Mouse (Mus musculus) midbrain, embryonic 13.5 days (tissue): ENCODE data around the gene Prl7a2. TPM values are rescaled to one million over a fixed set of nuclear protein-coding genes. Genes with fewer than 3 reads are reported as not detected.

Experiments
- ATAC-seq: fragments of 200-750 bp; cut with Nextera tagmentation; 2 replicates; pipeline ENCODE4 v1.8.0; 2017; ENCODE audit warnings: mild to moderate bottlenecking, moderate TSS enrichment, moderate library complexity
- H3K27ac ChIP-seq: fragments of 300-500 bp; sonication (generic); 2 replicates; pipeline ENCODE4 v1.5.1; 2015; ENCODE audit warnings: inconsistent platforms, mild to moderate bottlenecking, moderate library complexity
- H3K27me3 ChIP-seq: fragments of 300-500 bp; sonication (generic); 2 replicates; pipeline ENCODE4 v1.6.1; 2015; ENCODE audit warnings: mild to moderate bottlenecking, inconsistent platforms
- H3K36me3 ChIP-seq: fragments of 300-500 bp; sonication (generic); 2 replicates; pipeline ENCODE4 v1.6.1; 2015; ENCODE audit warnings: mild to moderate bottlenecking, inconsistent platforms
- H3K4me1 ChIP-seq: fragments of 300-500 bp; sonication (generic); replicated peaks from 2 replicates; pipeline ENCODE4 v1.6.1; 2015; ENCODE audit warnings: inconsistent platforms
- H3K4me2 ChIP-seq: fragments of 300-500 bp; sonication (generic); replicated peaks from 2 replicates; pipeline ENCODE4 v1.6.1; 2015; ENCODE audit warnings: moderate library complexity, mild to moderate bottlenecking, inconsistent platforms
- H3K4me3 ChIP-seq: fragments of 300-500 bp; sonication (generic); replicated peaks from 2 replicates; pipeline ENCODE4 v1.5.1; 2015; ENCODE audit warnings: mild to moderate bottlenecking, inconsistent platforms
- H3K9ac ChIP-seq: fragments of 300-500 bp; sonication (generic); replicated peaks from 2 replicates; pipeline ENCODE4 v1.6.1; 2015; ENCODE audit warnings: mild to moderate bottlenecking, inconsistent platforms
- H3K9me3 ChIP-seq: fragments of 300-500 bp; sonication (generic); 2 replicates; pipeline ENCODE4 v1.6.1; 2016; ENCODE audit warnings: mild to moderate bottlenecking, inconsistent platforms
- WGBS: fragments of 180-500 bp; shearing (Covaris S2); methylation state at CpG from one replicate; pipeline ENCODE4 v1.1.7; 2015; 5-methylcytosine and 5-hydroxymethylcytosine counted together
- polyA plus RNA-seq: library from polyadenylated mRNA; unstranded; fragments of >200 nt; fragmentation: Nextera tagmentation; extraction: Ambion mirVana; gene quantifications from 2 replicates; pipeline ENCODE4 v1.2.1, GENCODE M21; 2015

Prl7a2 gene
- polyA plus RNA-seq: not detected in 2 replicates

DNA sequence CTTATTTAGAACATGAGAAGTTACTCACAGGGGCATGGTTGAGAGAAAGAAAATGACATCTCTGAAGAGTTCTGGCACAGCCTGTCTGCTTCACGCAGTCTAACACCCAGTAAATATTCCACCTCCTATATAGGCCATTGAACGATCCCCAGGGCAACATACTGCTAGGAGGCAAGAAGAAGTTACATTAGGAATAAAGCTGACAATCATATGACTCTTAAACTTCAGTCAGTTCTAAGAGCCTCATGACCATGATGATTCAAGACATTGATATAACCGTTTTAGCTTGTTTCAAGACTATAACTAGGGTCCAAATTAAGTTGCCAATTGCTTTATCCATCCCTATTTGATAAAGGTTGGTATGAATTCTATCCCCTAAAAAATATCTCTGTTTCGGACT is at the start of gene Prl7a2:
Gene Prl7a2 (minus strand): TSS at position 101 of the 400 bp plus-strand sequence.
- Histone ChIP-seq H3K9ac (no peak within 1 kb of the TSS), H3K4me2 (no peak within 1 kb of the TSS), H3K27me3 (no peaks in the 10 kb centered on the region), H3K36me3 (no peaks in the 10 kb centered on the region), H3K4me1 (no peaks in the 10 kb centered on the region), H3K27ac (no peak within 1 kb of the TSS), H3K4me3 (no peak within 1 kb of the TSS), H3K9me3 (no peaks in the 10 kb centered on the region)
- no peak for ATAC-seq
- WGBS: 87% methylated on average over 4 of the region's 4 CpGs

DNA sequence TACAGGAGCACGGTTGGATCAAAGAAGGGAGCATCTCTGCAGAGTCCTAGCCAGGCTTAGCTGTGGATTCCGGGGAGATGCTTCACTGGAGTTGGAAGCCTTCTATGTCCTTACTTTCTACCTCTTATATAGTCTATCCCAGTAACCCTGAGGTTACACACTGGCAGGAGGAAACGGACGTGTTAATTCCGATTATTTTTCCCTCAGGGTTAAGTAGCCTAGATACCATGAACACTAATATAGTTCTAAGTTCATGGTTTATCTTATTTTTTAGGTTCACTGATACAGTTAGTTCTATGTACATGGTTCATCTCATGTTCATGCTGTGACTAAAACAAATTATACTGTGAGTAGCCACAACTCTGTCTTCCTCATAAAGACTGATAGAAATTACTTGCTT is 48.8 kb upstream of the Prl7a2 start, which contains the start of gene Prl7d1:
Gene Prl7d1 (minus strand): TSS at position 101 of the 400 bp plus-strand sequence.
- Histone ChIP-seq H3K4me1 (no peaks in the 10 kb centered on the region), H3K9me3 (no peaks in the 10 kb centered on the region), H3K4me2 (no peak within 1 kb of the TSS), H3K27me3 (no peaks in the 10 kb centered on the region), H3K27ac (no peak within 1 kb of the TSS), H3K4me3 (no peak within 1 kb of the TSS), H3K9ac (no peak within 1 kb of the TSS), H3K36me3 (no peaks in the 10 kb centered on the region)
- WGBS: 88% methylated on average over 5 of the region's 5 CpGs
- ATAC-seq: no peak

DNA sequence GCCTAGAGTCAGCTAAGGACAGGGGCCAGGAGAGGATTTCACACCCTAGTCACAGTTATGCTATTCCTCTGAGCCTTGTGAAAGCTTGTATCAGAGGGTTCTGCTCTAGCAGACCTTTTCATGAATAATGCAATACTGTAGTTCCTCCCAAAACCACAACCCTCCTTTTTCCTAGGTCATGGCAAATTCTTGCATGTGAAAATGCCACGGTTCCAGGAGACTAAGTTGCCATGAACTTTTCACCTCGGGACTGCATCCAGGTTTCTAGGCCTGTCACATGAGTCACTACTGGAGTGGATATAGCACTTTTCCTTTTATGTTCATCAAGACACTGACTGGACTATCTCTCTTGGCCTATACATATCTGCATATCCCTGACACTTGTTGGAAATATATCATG is 38.7 kb upstream of the Prl7a2 start:
- Histone ChIP-seq H3K27ac (no peak overlapping the region), H3K27me3 (no peaks in the 10 kb centered on the region), H3K4me1 (no peaks in the 10 kb centered on the region), H3K4me3 (no peak overlapping the region), H3K9me3 (no peaks in the 10 kb centered on the region), H3K36me3 (no peaks in the 10 kb centered on the region), H3K4me2 (no peak overlapping the region), H3K9ac (no peak overlapping the region)
- 73% methylated on average over 2 of the region's 2 CpGs for WGBS
- ATAC-seq: no peak

DNA sequence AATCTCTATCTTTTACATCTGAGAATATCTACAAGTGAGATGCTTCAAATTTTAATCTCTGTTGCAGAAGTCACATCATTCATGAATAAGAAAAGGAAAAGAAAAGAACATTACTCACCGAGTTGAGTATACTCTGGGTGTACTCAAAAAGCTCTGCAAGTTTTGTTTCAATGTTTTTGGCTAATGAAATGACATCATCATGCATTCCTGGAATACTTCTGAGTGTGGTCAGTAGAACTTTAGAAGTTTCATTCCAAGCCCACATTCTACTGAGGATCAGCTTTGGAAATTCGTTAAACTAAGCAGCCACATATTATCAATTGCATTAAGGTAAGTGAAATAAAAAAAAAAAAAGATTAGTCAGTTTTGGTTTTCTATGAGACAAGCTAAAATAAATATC is 7.1 kb downstream of the Prl7a2 start:
- no peak for ATAC-seq
- Histone ChIP-seq H3K9me3 (no peaks in the 10 kb centered on the region), H3K4me3 (no peak overlapping the region), H3K27ac (no peak overlapping the region), H3K4me1 (no peaks in the 10 kb centered on the region), H3K9ac (no peak overlapping the region), H3K27me3 (no peaks in the 10 kb centered on the region), H3K36me3 (no peaks in the 10 kb centered on the region), H3K4me2 (no peak overlapping the region)
- 84% methylated on average over 2 of the region's 2 CpGs for WGBS

DNA sequence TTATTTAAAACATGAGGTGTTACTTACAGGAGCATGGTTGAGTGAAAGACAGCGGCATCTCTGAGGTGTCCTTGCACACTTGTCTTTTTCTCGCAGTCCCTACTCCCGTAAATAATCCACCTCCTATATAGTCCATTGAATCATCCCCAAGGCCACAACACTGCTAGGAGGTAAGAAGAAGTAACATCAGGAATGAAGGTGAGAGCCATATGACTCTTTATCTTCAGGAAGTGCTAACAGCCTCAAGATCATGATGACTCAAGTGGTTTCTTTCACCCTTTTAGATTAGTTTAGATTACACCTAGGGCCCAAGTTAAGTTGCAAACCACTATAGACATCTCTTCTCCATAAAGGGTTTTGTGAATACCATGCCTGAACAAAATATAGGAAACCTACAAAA is 25.4 kb downstream of the Prl7a2 start, which contains the start of gene Prl7a1:
Gene Prl7a1 (minus strand): TSS at position 101 of the 400 bp plus-strand sequence.
- Histone ChIP-seq H3K4me3 (no peak within 1 kb of the TSS), H3K27ac (no peak within 1 kb of the TSS), H3K9me3 (no peaks in the 10 kb centered on the region), H3K27me3 (no peaks in the 10 kb centered on the region), H3K36me3 (no peaks in the 10 kb centered on the region), H3K9ac (no peak within 1 kb of the TSS), H3K4me1 (no peaks in the 10 kb centered on the region), H3K4me2 (no peak within 1 kb of the TSS)
- no peak for ATAC-seq
- 95% methylated on average over 3 of the region's 3 CpGs for WGBS

DNA sequence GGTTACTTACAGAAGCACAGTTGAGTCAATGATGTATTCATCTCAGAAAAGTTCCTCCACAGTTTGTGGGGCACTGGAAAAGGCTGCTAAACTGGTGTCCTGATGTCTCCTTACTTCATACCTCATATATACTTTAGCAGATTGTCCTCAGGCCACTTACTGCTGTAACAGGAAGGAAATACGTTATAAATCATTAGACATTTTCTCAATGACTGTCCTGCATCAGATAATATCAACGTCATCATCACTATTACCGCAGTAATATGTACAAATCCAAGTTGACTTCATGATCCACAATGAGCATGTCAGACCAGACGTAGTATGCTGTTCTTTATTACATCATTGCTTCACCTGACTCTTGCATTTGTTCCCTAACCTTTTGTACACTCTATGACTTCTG is 57.4 kb downstream of the Prl7a2 start, which contains the start of gene Prl7b1:
Gene Prl7b1 (minus strand): TSS at position 101 of the 400 bp plus-strand sequence.
- 81% methylated on average over 4 of the region's 4 CpGs for WGBS
- H3K27me3 ChIP-seq: no peaks in the 10 kb centered on the region
- H3K9me3 ChIP-seq: no peaks in the 10 kb centered on the region
- no peaks in the 10 kb centered on the region for H3K4me1 ChIP-seq
- H3K4me3 ChIP-seq: no peak within 1 kb of the TSS
- no peak within 1 kb of the TSS for H3K4me2 ChIP-seq
- no peaks in the 10 kb centered on the region for H3K36me3 ChIP-seq
- no peak for ATAC-seq
- H3K27ac ChIP-seq: no peak within 1 kb of the TSS
- H3K9ac ChIP-seq: no peak within 1 kb of the TSS

Other genes starting within 250 kb of the Prl7a2 start
- gene Prl8a6, start 229.3 kb downstream of the Prl7a2 start, polyA plus RNA-seq: not detected in 2 replicates
- not detected in 2 replicates for gene Prl8a8, start 154.8 kb downstream of the Prl7a2 start, polyA plus RNA-seq
- gene Prl8a9, start 103.4 kb downstream of the Prl7a2 start, polyA plus RNA-seq: not detected in 2 replicates
- gene Prl8a1, start 85.9 kb downstream of the Prl7a2 start, polyA plus RNA-seq: not detected in 2 replicates
- not detected in 2 replicates for gene Prl7b1, start 57.5 kb downstream of the Prl7a2 start, polyA plus RNA-seq
- gene Prl7a1, start 25.5 kb downstream of the Prl7a2 start, polyA plus RNA-seq: not detected in 2 replicates
- gene Prl7d1, start 48.7 kb upstream of the Prl7a2 start, polyA plus RNA-seq: not detected in 2 replicates
- not detected in 2 replicates for gene Prl7c1, start 112.8 kb upstream of the Prl7a2 start, polyA plus RNA-seq
- not detected in 2 replicates for gene Prl2a1, start 133.6 kb upstream of the Prl7a2 start, polyA plus RNA-seq
- not detected in 2 replicates for gene Prl2c1, start 181.3 kb upstream of the Prl7a2 start, polyA plus RNA-seq